Mouse (Mus musculus): ENCODE measurements around the gene Klf1. TPM values are rescaled to one million over a fixed set of nuclear protein-coding genes. Genes with fewer than 3 reads are reported as not detected.
A peak's percentile ranks its signal among the peaks of the same experiment; 100 is the strongest.

Gene Klf1
- polyA plus RNA-seq, 1 experiment from 2014 or later: 0.51 TPM

DNA sequence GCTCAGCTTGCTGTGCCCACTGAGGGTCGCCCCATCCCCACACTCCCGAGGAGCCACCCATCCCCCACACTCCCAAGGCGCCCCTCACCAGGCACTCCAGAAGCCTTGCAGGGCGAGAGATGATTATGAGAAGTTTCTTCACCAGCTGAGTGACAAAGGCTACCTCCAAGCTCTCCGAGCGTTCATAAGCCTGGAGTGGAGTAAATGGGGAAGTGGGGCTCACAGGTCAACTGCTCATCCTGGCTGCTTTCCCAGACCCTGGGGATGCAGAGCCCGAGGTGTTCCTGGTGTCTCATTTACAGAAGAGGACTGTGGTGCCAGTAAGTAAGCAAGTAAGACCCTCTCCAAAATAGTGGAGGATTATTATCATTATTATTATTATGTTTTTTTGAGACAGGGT is 23.8 kb downstream of the Klf1 start:
- Histone ChIP-seq H3K4me1 (replicated peaks; ENCODE audit: control insufficient read depth, insufficient read depth) (no peaks in the 10 kb centered on the region), H3K9me3 (ENCODE audit: control insufficient read depth, low read length) (no peaks in the 10 kb centered on the region), H3K27me3 (ENCODE audit: control insufficient read depth, insufficient read depth, low read length) (no peaks in the 10 kb centered on the region), H3K36me3 (ENCODE audit: control insufficient read depth, insufficient read depth, low read length) (no peaks in the 10 kb centered on the region), H3K9ac (ENCODE audit: low read length) (no peak overlapping the region), H3K4me2 (replicated peaks; ENCODE audit: low read depth) (no peak overlapping the region), H3K4me3 (ENCODE audit: low read depth, low read length) (no peak overlapping the region), H3K27ac (replicated peaks) (no peak overlapping the region)
- TF ChIP-seq EP300 (optimal IDR thresholded peaks at IDR 0.05) (no peak), CTCF (IDR thresholded peaks at IDR 0.05; ENCODE audit: low read depth) (no peak)
- ATAC-seq (ENCODE audit: low FRiP score, low TSS enrichment): no peak
- WGBS: 57% methylated on average over 7 of the region's 7 CpGs
- DNase-seq (ENCODE audit: low spot score): no peak

DNA sequence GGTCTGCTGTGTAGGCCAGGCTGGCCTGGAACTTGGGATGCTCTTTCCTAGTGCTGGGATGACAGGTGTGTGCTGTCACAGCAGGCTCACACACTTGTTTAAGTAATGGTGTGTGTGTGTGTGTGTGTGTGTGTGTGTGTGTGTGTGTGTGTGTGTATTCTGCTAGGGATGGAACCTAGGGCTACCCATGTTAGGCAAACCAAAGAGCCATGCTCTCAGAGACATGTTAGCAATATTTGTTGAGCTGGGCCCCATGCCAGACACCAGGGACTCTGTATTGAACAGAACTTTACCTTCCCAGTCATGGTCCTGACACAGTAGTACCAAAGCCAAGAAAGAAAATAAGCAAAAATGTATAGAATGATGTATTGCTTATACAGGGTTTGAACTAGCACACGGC is 25.8 kb downstream of the Klf1 start:
- H3K27ac ChIP-seq (replicated peaks): no peak overlapping the region
- H3K4me1 ChIP-seq (replicated peaks; ENCODE audit: control insufficient read depth, insufficient read depth): no peaks in the 10 kb centered on the region
- no peak overlapping the region for H3K4me2 ChIP-seq (replicated peaks; ENCODE audit: low read depth)
- DNase-seq (ENCODE audit: low spot score): no peak
- TF ChIP-seq EP300 (optimal IDR thresholded peaks at IDR 0.05) (no peak), CTCF (IDR thresholded peaks at IDR 0.05; ENCODE audit: low read depth) (no peak)
- WGBS: 85% methylated on average over 1 of the region's 1 CpGs
- H3K27me3 ChIP-seq (ENCODE audit: control insufficient read depth, insufficient read depth, low read length): no peaks in the 10 kb centered on the region
- no peaks in the 10 kb centered on the region for H3K9me3 ChIP-seq (ENCODE audit: control insufficient read depth, low read length)
- H3K4me3 ChIP-seq (ENCODE audit: low read depth, low read length): no peak overlapping the region
- no peak overlapping the region for H3K9ac ChIP-seq (ENCODE audit: low read length)
- ATAC-seq (ENCODE audit: low FRiP score, low TSS enrichment): 0 out of 2 replicates have a peak, but pooled peaks have one; percentile 27
- no peaks in the 10 kb centered on the region for H3K36me3 ChIP-seq (ENCODE audit: control insufficient read depth, insufficient read depth, low read length)

DNA sequence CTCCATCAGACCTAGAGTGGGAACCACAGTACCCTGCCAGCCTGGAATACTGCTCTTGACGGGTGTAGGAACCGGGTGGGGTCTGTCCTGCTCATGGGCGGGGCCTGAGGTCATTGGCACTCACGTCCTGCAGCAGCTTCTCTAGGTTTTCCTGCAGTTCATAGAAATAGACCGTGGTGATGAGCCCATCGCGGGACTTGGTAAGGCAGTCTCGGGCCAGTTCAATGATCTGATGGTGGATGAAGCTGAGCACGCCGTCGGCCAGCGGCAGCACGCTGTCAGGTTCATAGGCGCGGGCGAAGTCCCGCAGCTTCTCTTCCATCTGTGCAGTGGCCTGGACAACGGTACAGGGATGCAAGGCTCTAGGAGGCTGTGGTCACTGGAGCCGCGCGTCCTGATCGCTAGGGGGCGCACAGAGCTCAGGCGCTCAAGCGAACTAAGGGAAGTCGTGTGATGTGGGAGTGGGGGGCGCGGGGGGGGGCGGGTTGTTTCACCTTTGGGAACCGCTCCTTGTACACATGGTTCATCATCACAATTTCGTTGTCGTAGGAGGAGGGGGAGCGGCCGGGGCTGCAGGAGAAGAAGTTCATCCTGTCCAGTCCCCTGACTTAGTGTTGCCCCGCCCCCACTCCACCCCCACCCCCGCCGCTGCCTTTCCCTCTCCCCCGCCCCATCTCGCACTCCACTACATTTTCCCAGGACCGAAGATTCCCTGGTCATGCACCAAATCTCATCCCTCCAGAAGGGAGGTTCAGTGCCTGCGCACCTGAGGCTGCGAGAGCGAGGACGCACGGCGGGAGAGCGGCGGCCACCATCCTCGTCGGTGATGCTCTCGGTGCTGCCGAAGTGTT is 27.0 kb downstream of the Klf1 start:
- H3K9ac ChIP-seq (ENCODE audit: low read length): 0 out of 2 replicates have a peak overlapping the region, but pooled peaks have one; percentile 23
- no peak overlapping the region for H3K27ac ChIP-seq (replicated peaks)
- 3% methylated on average over 49 of the region's 52 CpGs for WGBS
- H3K27me3 ChIP-seq (ENCODE audit: control insufficient read depth, insufficient read depth, low read length): no peaks in the 10 kb centered on the region
- DNase-seq (ENCODE audit: low spot score): peak; percentile 73
- H3K9me3 ChIP-seq (ENCODE audit: control insufficient read depth, low read length): no peaks in the 10 kb centered on the region
- H3K4me2 ChIP-seq (replicated peaks; ENCODE audit: low read depth): peak overlapping the region; percentile 45
- H3K36me3 ChIP-seq (ENCODE audit: control insufficient read depth, insufficient read depth, low read length): no peaks in the 10 kb centered on the region
- TF ChIP-seq CTCF (IDR thresholded peaks at IDR 0.05; ENCODE audit: low read depth): peak; percentile 80
- TF ChIP-seq EP300 (optimal IDR thresholded peaks at IDR 0.05): no peak
- peak; percentile 76 for ATAC-seq (ENCODE audit: low FRiP score, low TSS enrichment)
- peak overlapping the region; percentile 22; the same call in 1 of the 2 replicates for H3K4me3 ChIP-seq (ENCODE audit: low read depth, low read length)
- no peaks in the 10 kb centered on the region for H3K4me1 ChIP-seq (replicated peaks; ENCODE audit: control insufficient read depth, insufficient read depth)

DNA sequence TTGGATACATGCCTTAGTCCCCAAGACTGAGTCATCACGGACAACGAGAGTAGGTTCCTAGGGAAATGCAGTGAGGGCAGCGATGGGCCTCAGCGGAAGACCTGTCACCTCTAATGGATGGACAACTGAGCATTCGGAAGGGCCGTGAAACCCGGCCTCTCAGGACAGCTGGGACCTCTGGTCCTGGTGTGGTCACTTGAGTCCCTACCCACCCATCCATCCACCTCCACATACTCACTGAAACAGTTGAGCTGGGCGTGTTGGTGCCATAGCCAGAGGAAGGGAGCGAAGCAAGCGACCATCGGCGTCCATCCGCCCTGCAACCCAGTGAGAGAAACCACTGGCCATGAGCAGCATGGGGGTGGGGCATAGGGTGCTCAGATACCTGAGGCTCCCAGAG is 28.9 kb downstream of the Klf1 start:
- Histone ChIP-seq H3K9me3 (ENCODE audit: control insufficient read depth, low read length) (no peaks in the 10 kb centered on the region), H3K27me3 (ENCODE audit: control insufficient read depth, insufficient read depth, low read length) (peaks cover 3% of the 10 kb centered on the region; the same call in 1 of the 2 replicates), H3K4me2 (replicated peaks; ENCODE audit: low read depth) (no peak overlapping the region), H3K4me1 (replicated peaks; ENCODE audit: control insufficient read depth, insufficient read depth) (no peaks in the 10 kb centered on the region), H3K27ac (replicated peaks) (no peak overlapping the region), H3K36me3 (ENCODE audit: control insufficient read depth, insufficient read depth, low read length) (no peaks in the 10 kb centered on the region), H3K9ac (ENCODE audit: low read length) (no peak overlapping the region), H3K4me3 (ENCODE audit: low read depth, low read length) (no peak overlapping the region)
- WGBS: 81% methylated on average over 13 of the region's 13 CpGs
- TF ChIP-seq CTCF (IDR thresholded peaks at IDR 0.05; ENCODE audit: low read depth) (no peak), EP300 (optimal IDR thresholded peaks at IDR 0.05) (no peak)
- DNase-seq (ENCODE audit: low spot score): no peak
- ATAC-seq (ENCODE audit: low FRiP score, low TSS enrichment): no peak

DNA sequence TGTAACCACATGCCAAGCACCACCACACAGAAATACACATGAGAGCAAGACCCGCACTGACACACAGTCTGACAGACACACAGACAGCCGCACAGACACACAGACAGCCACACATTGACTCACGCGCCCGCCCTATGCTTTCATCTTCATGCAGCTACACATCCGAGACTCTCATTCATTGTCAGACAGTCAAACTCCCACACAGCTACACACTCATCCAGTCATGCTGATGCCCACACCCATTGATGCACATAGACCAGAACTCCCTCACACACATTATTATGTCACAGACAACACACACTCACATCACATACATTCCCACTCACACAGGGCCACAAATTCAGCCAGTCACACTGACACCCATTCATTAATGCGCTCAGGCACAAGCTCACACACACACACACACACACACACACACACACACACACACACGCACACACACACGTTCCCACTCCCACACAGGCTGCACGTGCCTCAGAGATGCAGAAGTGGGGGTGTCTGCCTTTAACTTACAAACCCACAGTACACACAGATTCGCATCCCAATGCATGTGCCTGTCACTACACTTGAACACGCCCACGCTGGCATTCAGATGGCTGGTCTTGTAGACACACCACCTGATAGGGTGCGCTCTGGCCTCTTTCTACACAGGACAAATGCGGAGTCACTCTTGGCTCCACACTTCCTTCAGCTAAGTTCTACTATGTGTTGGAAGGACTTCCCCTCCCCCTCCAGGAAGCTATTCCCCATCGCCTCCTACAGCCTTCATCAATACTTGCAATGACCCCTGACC is 32.2 kb downstream of the Klf1 start:
- WGBS: 78% methylated on average over 16 of the region's 16 CpGs
- Histone ChIP-seq H3K27me3 (ENCODE audit: control insufficient read depth, insufficient read depth, low read length) (peaks cover 15% of the 10 kb centered on the region; the same call in 1 of the 2 replicates), H3K4me3 (ENCODE audit: low read depth, low read length) (no peak overlapping the region), H3K27ac (replicated peaks) (no peak overlapping the region), H3K9ac (ENCODE audit: low read length) (no peak overlapping the region), H3K4me1 (replicated peaks; ENCODE audit: control insufficient read depth, insufficient read depth) (0 out of 2 replicates have a peak, but pooled peaks cover 2% of the 10 kb centered on the region), H3K4me2 (replicated peaks; ENCODE audit: low read depth) (no peak overlapping the region), H3K9me3 (ENCODE audit: control insufficient read depth, low read length) (no peaks in the 10 kb centered on the region), H3K36me3 (ENCODE audit: control insufficient read depth, insufficient read depth, low read length) (no peaks in the 10 kb centered on the region)
- DNase-seq (ENCODE audit: low spot score): no peak
- TF ChIP-seq CTCF (IDR thresholded peaks at IDR 0.05; ENCODE audit: low read depth) (no peak), EP300 (optimal IDR thresholded peaks at IDR 0.05) (no peak)
- no peak for ATAC-seq (ENCODE audit: low FRiP score, low TSS enrichment)

Data from stomach, postnatal 0 days (tissue).